Mouse (Mus musculus): ENCODE data around the gene Adra2c. TPM values are rescaled to one million over a fixed set of nuclear protein-coding genes. Genes with fewer than 3 reads are reported as not detected.

Adra2c gene
- polyA plus RNA-seq, 1 experiment: not detected

GRCm38 (mm10) chr5:35306692-35307091, 28.6 kb downstream of the Adra2c start:
- H3K4me3 ChIP-seq (ENCODE audit: insufficient read depth, low read length): no peak overlapping the region
- no peaks in the 10 kb centered on the region for H3K4me1 ChIP-seq (ENCODE audit: control insufficient read depth, insufficient read depth, low read length)
- TF ChIP-seq CTCF (IDR thresholded peaks at IDR 0.05; ENCODE audit: borderline replicate concordance, insufficient read depth, low read length) (no peak), POLR2A (IDR thresholded peaks at IDR 0.05; ENCODE audit: low read depth, low read length) (no peak)
- no peak overlapping the region for H3K27ac ChIP-seq (ENCODE audit: insufficient read depth, low read length)

- H3K27ac ChIP-seq (ENCODE audit: insufficient read depth, low read length): no peak overlapping the region
- TF ChIP-seq POLR2A (IDR thresholded peaks at IDR 0.05; ENCODE audit: low read depth, low read length) (no peak), CTCF (IDR thresholded peaks at IDR 0.05; ENCODE audit: borderline replicate concordance, insufficient read depth, low read length) (no peak)
- H3K4me1 ChIP-seq (ENCODE audit: control insufficient read depth, insufficient read depth, low read length): no peaks in the 10 kb centered on the region
- H3K4me3 ChIP-seq (ENCODE audit: insufficient read depth, low read length): no peak overlapping the region
Observed at GRCm38 (mm10) chr5:35309853-35310252, 31.7 kb downstream of the Adra2c start.

GRCm38 (mm10) chr5:35311738-35312250, 33.7 kb downstream of the Adra2c start:
- no peak for TF ChIP-seq CTCF (IDR thresholded peaks at IDR 0.05; ENCODE audit: borderline replicate concordance, insufficient read depth, low read length)
- no peak for TF ChIP-seq POLR2A (IDR thresholded peaks at IDR 0.05; ENCODE audit: low read depth, low read length)
- H3K27ac ChIP-seq (ENCODE audit: insufficient read depth, low read length): no peak overlapping the region
- H3K4me3 ChIP-seq (ENCODE audit: insufficient read depth, low read length): no peak overlapping the region
- H3K4me1 ChIP-seq (ENCODE audit: control insufficient read depth, insufficient read depth, low read length): no peaks in the 10 kb centered on the region

GRCm38 (mm10) chr5:35313231-35313821, 35.2 kb downstream of the Adra2c start:
- TF ChIP-seq POLR2A (IDR thresholded peaks at IDR 0.05; ENCODE audit: low read depth, low read length): no peak
- no peak for TF ChIP-seq CTCF (IDR thresholded peaks at IDR 0.05; ENCODE audit: borderline replicate concordance, insufficient read depth, low read length)
- no peaks in the 10 kb centered on the region for H3K4me1 ChIP-seq (ENCODE audit: control insufficient read depth, insufficient read depth, low read length)
- H3K4me3 ChIP-seq (ENCODE audit: insufficient read depth, low read length): no peak overlapping the region; the same call in 1 of the 2 replicates
- no peak overlapping the region for H3K27ac ChIP-seq (ENCODE audit: insufficient read depth, low read length)

- Histone ChIP-seq H3K4me1 (ENCODE audit: control insufficient read depth, insufficient read depth, low read length) (no peaks in the 10 kb centered on the region), H3K4me3 (ENCODE audit: insufficient read depth, low read length) (no peak overlapping the region), H3K27ac (ENCODE audit: insufficient read depth, low read length) (no peak overlapping the region)
- TF ChIP-seq POLR2A (IDR thresholded peaks at IDR 0.05; ENCODE audit: low read depth, low read length): no peak
- no peak for TF ChIP-seq CTCF (IDR thresholded peaks at IDR 0.05; ENCODE audit: borderline replicate concordance, insufficient read depth, low read length)
Observed at GRCm38 (mm10) chr5:35313826-35314586, 35.9 kb downstream of the Adra2c start.

- Histone ChIP-seq H3K4me3 (ENCODE audit: insufficient read depth, low read length) (no peak overlapping the region), H3K4me1 (ENCODE audit: control insufficient read depth, insufficient read depth, low read length) (no peaks in the 10 kb centered on the region), H3K27ac (ENCODE audit: insufficient read depth, low read length) (no peak overlapping the region)
- TF ChIP-seq CTCF (IDR thresholded peaks at IDR 0.05; ENCODE audit: borderline replicate concordance, insufficient read depth, low read length) (no peak), POLR2A (IDR thresholded peaks at IDR 0.05; ENCODE audit: low read depth, low read length) (no peak)
Observed at GRCm38 (mm10) chr5:35314629-35315028, 36.5 kb downstream of the Adra2c start.

- Histone ChIP-seq H3K4me1 (ENCODE audit: control insufficient read depth, insufficient read depth, low read length) (no peaks in the 10 kb centered on the region), H3K4me3 (ENCODE audit: insufficient read depth, low read length) (no peak overlapping the region), H3K27ac (ENCODE audit: insufficient read depth, low read length) (no peak overlapping the region)
- TF ChIP-seq POLR2A (IDR thresholded peaks at IDR 0.05; ENCODE audit: low read depth, low read length) (no peak), CTCF (IDR thresholded peaks at IDR 0.05; ENCODE audit: borderline replicate concordance, insufficient read depth, low read length) (no peak)
Observed at GRCm38 (mm10) chr5:35315204-35315603, 37.1 kb downstream of the Adra2c start.

GRCm38 (mm10) chr5:35320650-35321049, 42.5 kb downstream of the Adra2c start:
- H3K27ac ChIP-seq (ENCODE audit: insufficient read depth, low read length): no peak overlapping the region
- no peak for TF ChIP-seq CTCF (IDR thresholded peaks at IDR 0.05; ENCODE audit: borderline replicate concordance, insufficient read depth, low read length)
- no peak for TF ChIP-seq POLR2A (IDR thresholded peaks at IDR 0.05; ENCODE audit: low read depth, low read length)
- no peaks in the 10 kb centered on the region for H3K4me1 ChIP-seq (ENCODE audit: control insufficient read depth, insufficient read depth, low read length)
- no peak overlapping the region for H3K4me3 ChIP-seq (ENCODE audit: insufficient read depth, low read length)

GRCm38 (mm10) chr5:35330822-35331221, 52.7 kb downstream of the Adra2c start:
- H3K4me3 ChIP-seq (ENCODE audit: insufficient read depth, low read length): no peak overlapping the region
- no peaks in the 10 kb centered on the region for H3K4me1 ChIP-seq (ENCODE audit: control insufficient read depth, insufficient read depth, low read length)
- H3K27ac ChIP-seq (ENCODE audit: insufficient read depth, low read length): no peak overlapping the region
- TF ChIP-seq POLR2A (IDR thresholded peaks at IDR 0.05; ENCODE audit: low read depth, low read length): no peak
- no peak for TF ChIP-seq CTCF (IDR thresholded peaks at IDR 0.05; ENCODE audit: borderline replicate concordance, insufficient read depth, low read length)

Other genes with a start within 250 kb of the Adra2c start
- gene Hgfac, start 236.8 kb upstream of the Adra2c start, polyA plus RNA-seq (2011; ENCODE audit: insufficient read length, low read depth, missing spikeins): 0.67 TPM in 1 of 2 replicates, not detected in the other
- not detected in 2 replicates for gene Dok7, start 221.6 kb upstream of the Adra2c start, polyA plus RNA-seq (2011; ENCODE audit: insufficient read length, low read depth, missing spikeins)
- gene Lrpap1, start 172.6 kb upstream of the Adra2c start, polyA plus RNA-seq (2011; ENCODE audit: insufficient read length, low read depth, missing spikeins): 50.3 and 62.3 TPM in 2 replicates
- 0.91 TPM in 1 of 2 replicates, not detected in the other for gene Hmx1, start 110.8 kb downstream of the Adra2c start, polyA plus RNA-seq (2011; ENCODE audit: insufficient read length, low read depth, missing spikeins)
- 3.4 and 7.8 TPM in 2 replicates for gene Cpz, start 247.4 kb downstream of the Adra2c start, polyA plus RNA-seq (2011; ENCODE audit: insufficient read length, low read depth, missing spikeins)